Mouse (Mus musculus) hindbrain, embryonic 10.5 days (tissue): Measurements from ENCODE around the gene Ankrd10. TPM values are rescaled to one million over a fixed set of nuclear protein-coding genes. Genes with fewer than 3 reads are reported as not detected.

Source experiments
- DNase-seq: peaks from one replicate; pipeline ENCODE4 v3.0.0-alpha.2; 2017; ENCODE audit warnings: low spot score
- H3K27ac ChIP-seq: fragments of 300-500 bp; sonication (generic); 2 replicates; pipeline ENCODE4 v1.5.1; 2016; ENCODE audit warnings: mild to moderate bottlenecking, moderate library complexity
- H3K27me3 ChIP-seq: fragments of 300-500 bp; sonication (generic); 2 replicates; pipeline ENCODE4 v1.6.1; 2016; ENCODE audit warnings: mild to moderate bottlenecking; ENCODE audit not compliant: poor library complexity, insufficient read depth, severe bottlenecking
- H3K36me3 ChIP-seq: fragments of 300-500 bp; sonication (generic); 2 replicates; pipeline ENCODE4 v1.6.1; 2016; ENCODE audit warnings: mild to moderate bottlenecking, moderate library complexity
- H3K4me1 ChIP-seq: fragments of 300-500 bp; sonication (generic); replicated peaks from 2 replicates; pipeline ENCODE4 v1.6.1; 2016; ENCODE audit warnings: mild to moderate bottlenecking
- H3K4me3 ChIP-seq: fragments of 300-500 bp; sonication (generic); 2 replicates; pipeline ENCODE4 v1.5.1; 2016; ENCODE audit warnings: mild to moderate bottlenecking, moderate library complexity
- H3K9me3 ChIP-seq: fragments of 300-500 bp; sonication (generic); 2 replicates; pipeline ENCODE4 v1.6.1; 2016; ENCODE audit warnings: mild to moderate bottlenecking, moderate library complexity
- WGBS: fragments of 180-500 bp; shearing (Covaris S2); methylation state at CpG from one replicate; pipeline ENCODE4 v1.1.7; 2016; 5-methylcytosine and 5-hydroxymethylcytosine counted together
- polyA plus RNA-seq: library from polyadenylated mRNA; unstranded; fragments of >200 nt; fragmentation: Nextera tagmentation; extraction: Ambion mirVana; gene quantifications from 2 replicates; pipeline ENCODE4 v1.2.1, GENCODE M21; 2016

The Ankrd10 gene
- polyA plus RNA-seq, 1 experiment from 2014 or later = 92.6 TPM

DNA sequence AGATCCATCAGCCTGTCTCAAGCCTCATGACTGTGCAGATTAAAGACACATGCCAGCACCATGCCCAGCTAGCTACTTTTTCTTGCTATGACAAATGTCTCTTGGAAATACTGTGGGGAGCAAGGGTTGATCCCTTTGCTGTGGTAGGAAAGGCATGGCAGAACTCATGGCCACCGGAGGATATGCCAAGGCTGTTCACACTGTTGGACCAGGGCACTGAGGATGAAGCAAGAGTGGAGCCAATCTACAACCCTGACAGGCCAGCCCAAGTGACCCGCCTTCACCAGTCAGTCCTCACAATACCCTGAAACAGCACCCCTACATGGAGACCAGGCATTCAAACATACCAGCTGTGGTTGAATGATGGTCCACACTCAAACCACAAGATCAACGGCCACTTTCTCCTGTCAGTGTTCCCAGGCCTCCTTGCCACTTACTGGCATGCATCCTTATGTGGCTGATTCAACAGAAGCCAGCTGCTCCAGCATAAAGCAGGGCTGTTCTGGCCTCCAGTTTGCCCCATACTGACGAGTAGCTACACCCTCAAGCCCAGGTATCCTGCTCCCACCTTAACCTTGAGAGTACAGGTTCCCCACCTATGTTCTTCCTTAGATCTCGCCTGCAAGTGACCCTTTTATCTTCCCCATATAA is 35.1 kb downstream of the Ankrd10 start:
- Histone ChIP-seq H3K36me3 (peaks cover 10% of the 10 kb centered on the region), H3K9me3 (peaks cover 4% of the 10 kb centered on the region; the same call in 1 of the 2 replicates), H3K27me3 (no peaks in the 10 kb centered on the region), H3K4me3 (no peak overlapping the region), H3K4me1 (no peaks in the 10 kb centered on the region), H3K27ac (no peak overlapping the region)
- WGBS = 82% methylated on average over 5 of the region's 5 CpGs
- DNase-seq = no peak

DNA sequence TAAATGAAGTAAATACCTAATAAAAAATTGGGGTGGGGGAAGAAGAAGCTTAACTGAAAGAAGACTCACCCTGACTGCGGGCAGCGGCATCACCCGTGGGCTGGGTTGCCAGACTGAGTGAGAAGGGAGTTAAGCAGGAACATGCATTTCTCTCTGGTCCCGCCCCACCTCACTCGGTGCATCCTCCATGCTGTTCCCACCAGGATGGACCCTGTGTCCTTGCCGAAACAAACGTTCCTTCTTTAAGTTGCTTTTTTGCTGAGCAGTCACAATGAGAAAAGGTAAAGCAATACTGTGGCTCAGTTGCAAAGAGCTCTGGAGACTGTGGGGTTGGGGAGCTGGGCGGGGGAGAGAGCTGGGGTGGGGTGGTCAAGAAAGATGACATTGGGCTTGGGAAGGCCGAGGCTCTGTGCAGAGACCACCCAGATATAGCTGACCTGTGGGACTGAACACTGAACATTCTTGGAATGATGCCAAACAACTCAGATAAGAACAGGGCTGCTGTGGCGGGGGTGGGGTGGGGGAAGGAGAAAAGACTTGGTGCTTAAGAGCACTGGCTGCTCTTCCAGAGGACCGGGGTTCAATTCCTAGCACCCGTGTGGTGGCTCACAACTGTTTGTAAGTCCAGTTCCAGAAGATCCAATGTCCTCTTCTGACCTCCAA is 42.2 kb downstream of the Ankrd10 start:
- Histone ChIP-seq H3K27ac (no peak overlapping the region), H3K4me1 (0 out of 2 replicates have a peak, but pooled peaks cover 5% of the 10 kb centered on the region), H3K27me3 (no peaks in the 10 kb centered on the region), H3K36me3 (no peaks in the 10 kb centered on the region), H3K9me3 (peaks cover 4% of the 10 kb centered on the region; the same call in 1 of the 2 replicates), H3K4me3 (no peak overlapping the region)
- no peak for DNase-seq
- 85% methylated on average over 12 of the region's 12 CpGs for WGBS

DNA sequence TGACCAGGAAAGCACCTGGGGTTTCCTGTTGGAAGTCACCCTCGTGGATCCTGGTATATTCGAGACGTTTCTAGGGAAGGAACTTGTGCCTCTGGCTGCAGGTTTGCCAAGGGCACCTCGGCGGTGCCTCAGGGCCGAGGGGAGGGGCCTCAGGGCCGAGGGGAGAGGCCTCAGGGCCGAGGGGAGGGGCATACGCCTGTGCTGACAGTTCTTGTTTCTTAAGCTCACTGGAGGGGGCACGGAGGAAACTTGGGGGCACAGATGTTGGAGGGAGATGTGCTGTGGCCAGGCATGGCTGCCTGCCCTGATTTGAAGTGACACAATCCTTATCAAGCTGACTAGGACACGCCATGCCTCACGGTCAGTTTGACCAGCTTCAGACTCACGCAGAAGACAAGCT is 43.3 kb downstream of the Ankrd10 start:
- H3K9me3 ChIP-seq = peaks cover 4% of the 10 kb centered on the region; the same call in 1 of the 2 replicates
- WGBS = 45% methylated on average over 13 of the region's 13 CpGs
- H3K4me1 ChIP-seq = 0 out of 2 replicates have a peak, but pooled peaks cover 5% of the 10 kb centered on the region
- DNase-seq = no peak
- no peaks in the 10 kb centered on the region for H3K36me3 ChIP-seq
- H3K27ac ChIP-seq = no peak overlapping the region
- H3K27me3 ChIP-seq = no peaks in the 10 kb centered on the region
- no peak overlapping the region for H3K4me3 ChIP-seq

DNA sequence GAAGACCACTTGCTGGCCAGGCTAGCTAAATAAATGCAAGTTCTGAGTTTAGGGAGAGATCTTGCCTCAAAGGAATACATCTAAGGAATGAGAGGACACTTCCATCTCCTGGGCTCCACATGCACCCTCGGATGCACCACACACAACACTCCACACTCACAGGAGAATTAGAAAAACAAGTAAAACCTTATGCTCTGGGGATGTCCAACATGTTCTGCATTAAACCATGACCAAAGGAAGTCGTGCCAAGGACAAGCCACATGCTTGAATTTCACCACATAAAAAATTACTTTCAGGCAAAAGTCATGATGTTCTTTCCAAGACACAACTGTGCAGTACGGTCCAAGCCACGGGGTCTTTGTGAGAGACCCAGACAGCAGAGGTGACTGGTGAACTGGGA is 43.7 kb downstream of the Ankrd10 start:
- 85% methylated on average over 4 of the region's 4 CpGs for WGBS
- H3K36me3 ChIP-seq = no peaks in the 10 kb centered on the region
- H3K27me3 ChIP-seq = no peaks in the 10 kb centered on the region
- 0 out of 2 replicates have a peak, but pooled peaks cover 5% of the 10 kb centered on the region for H3K4me1 ChIP-seq
- H3K4me3 ChIP-seq = no peak overlapping the region
- no peak overlapping the region for H3K27ac ChIP-seq
- peaks cover 2% of the 10 kb centered on the region; the same call in 1 of the 2 replicates for H3K9me3 ChIP-seq
- no peak for DNase-seq

DNA sequence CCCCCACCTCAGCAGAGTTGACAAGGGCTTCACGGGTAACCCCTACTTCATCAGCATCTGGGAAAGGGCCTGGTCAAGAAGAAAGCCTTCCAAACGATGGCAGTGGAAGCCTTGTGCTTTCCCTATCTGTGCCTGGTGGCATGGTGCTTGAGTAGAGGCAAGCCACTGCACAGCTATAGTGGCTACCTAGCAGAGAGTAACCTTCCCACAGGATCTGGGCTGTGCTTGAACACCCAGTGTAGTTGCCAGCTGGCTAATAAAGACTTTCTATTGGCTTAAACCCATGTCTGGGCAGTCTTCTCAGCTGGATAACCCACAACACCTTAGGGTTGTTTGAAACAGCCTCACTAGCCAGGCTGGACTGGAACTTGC is 49.2 kb downstream of the Ankrd10 start:
- Histone ChIP-seq H3K4me1 (peaks cover 7% of the 10 kb centered on the region; the same call in 1 of the 2 replicates), H3K27me3 (no peaks in the 10 kb centered on the region), H3K9me3 (peaks cover 3% of the 10 kb centered on the region; the same call in 1 of the 2 replicates), H3K27ac (no peak overlapping the region), H3K36me3 (no peaks in the 10 kb centered on the region), H3K4me3 (no peak overlapping the region)
- WGBS = 73% methylated on average over 2 of the region's 2 CpGs
- no peak for DNase-seq

DNA sequence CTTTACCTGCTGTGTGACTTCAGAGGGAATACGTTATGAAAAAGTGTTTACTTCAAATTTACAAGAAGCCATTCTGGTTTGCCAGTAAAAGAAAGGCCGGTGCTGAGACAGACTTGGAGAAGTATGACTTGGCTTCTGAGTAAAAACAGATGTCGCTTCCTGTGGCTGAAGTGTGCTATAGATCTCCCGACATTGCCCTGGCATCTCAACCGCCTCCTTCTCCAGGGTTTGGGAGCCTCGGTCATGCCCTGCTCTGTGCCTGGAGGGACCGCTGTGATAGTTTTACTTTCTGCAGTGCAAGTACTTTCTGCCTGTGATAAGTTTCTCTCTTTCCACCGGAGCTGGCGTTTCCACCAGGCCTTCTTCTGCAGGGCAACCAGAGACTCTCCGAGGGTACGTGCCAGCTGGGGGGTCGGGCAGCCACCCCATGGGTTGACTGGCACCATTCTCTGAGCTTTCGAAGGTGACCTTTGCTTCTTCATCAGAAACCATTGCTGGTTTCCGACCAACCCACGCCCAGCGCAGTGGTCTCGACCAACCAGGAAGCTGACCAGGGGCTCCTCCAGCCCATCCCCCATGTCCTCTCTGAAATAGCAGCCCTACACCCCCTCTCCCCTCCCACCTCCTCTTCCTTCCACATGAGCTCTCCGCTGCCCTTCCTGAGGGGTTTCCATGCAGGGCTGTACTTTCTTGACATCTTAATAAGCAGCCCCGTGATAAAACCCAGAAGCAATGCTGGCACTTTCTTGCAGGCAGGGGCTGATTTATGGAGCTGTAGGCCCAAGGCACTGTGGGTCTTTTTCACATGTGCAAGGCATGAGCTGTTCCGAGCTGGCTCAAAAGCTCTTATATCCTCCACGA is 49.8 kb downstream of the Ankrd10 start:
- Histone ChIP-seq H3K9me3 (peaks cover 3% of the 10 kb centered on the region; the same call in 1 of the 2 replicates), H3K4me1 (peaks cover 7% of the 10 kb centered on the region; the same call in 1 of the 2 replicates), H3K27me3 (no peaks in the 10 kb centered on the region), H3K36me3 (no peaks in the 10 kb centered on the region), H3K4me3 (no peak overlapping the region), H3K27ac (no peak overlapping the region)
- WGBS = 86% methylated on average over 21 of the region's 21 CpGs
- no peak for DNase-seq

DNA sequence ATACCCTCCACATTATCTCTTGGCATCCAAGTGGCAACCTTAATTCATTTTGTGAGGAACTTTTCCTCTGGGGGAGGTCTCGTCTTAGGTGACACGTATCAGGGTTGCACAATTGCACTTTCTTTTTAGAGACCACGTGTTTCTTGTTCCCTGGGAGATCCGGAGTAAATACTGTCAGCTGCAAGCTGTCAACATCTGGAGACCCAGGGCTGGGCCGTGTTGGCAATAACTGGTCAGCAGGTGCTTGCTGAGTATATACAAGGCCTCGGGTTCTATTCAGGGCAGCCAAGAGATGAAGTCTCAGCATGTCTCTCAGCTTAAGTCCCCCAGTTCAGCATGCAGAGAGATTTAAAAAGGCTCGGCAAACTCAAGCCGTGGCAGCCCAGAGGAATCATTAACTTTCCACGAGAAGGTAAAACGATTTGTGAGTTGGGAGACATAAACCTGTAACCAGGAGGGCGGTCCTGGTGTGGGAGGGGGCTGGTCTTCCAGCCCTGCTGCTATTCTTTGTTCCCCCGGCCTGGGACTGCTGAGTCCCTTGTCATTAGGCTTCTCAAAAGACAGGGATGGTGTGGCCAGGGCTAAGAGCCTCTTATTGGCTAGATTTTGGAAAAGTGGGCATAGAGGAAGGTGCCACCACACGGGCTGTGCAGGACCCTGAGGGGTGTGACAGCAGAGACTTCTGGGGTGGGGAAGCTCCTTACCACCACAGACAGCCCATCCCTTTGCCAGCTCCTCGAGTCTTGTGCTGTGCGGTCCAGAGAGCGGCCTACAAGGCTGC is 59.8 kb downstream of the Ankrd10 start:
- Histone ChIP-seq H3K27me3 (no peaks in the 10 kb centered on the region), H3K4me3 (no peak overlapping the region), H3K27ac (no peak overlapping the region), H3K36me3 (0 out of 2 replicates have a peak, but pooled peaks cover 2% of the 10 kb centered on the region), H3K9me3 (no peaks in the 10 kb centered on the region), H3K4me1 (peaks cover 24% of the 10 kb centered on the region)
- WGBS = 64% methylated on average over 16 of the region's 16 CpGs
- DNase-seq = no peak

DNA sequence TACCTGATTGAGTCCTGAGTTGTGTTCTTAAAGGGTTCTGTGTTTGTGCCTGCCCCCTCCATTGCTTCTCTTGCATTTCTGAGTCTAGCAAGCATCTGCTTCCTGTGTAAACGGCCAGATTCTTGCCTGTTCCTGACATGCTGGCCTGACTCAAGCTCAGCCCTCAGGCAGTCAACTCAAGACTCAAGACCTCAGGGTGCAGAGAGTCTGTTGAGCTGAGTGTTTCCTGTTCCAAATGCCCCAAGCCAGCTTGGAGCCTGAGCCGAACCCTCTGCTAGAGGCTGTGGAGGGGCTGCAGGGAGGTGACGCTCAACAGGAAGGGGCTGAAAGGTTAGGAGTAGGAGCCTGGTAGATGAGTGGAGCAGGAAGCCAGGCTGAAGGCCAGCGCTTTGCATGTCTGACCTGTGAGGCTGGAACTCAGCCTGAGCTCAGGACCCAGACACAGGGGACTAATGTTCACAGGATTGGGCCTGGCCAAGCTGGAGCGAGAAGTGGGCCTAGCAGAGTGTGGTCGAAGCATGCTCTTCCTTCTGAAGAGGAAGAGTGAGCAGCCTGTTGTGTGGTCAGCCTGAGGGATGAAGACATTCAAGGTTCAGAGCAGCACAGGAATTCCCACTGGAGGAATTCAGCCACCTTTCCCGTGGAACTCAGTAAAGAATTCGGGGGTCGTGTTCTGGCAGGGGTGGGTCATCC is 60.5 kb downstream of the Ankrd10 start:
- Histone ChIP-seq H3K27me3 (no peaks in the 10 kb centered on the region), H3K4me1 (peaks cover 24% of the 10 kb centered on the region), H3K4me3 (no peak overlapping the region), H3K9me3 (no peaks in the 10 kb centered on the region), H3K36me3 (peaks cover 4% of the 10 kb centered on the region; the same call in 1 of the 2 replicates), H3K27ac (no peak overlapping the region)
- 76% methylated on average over 9 of the region's 9 CpGs for WGBS
- DNase-seq = no peak

DNA sequence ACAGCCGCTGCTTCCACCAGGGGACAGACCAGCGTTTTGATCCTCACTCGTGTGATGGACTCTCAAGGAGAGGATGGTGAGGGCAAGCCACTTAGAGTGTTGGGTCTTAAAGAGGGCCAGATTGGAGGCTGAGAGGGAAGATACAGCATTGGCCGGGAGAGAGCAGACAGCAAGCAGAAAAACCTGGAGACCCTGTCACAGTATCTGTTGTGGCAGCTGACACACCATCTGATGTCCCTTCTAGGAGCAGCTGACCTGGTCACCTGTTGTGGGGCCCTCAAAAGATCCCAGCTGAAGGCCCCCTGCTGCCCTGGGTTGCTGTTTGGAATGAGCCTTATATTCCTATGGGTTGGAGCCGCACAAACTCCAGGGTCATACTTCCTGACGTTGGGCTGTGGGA is 63.1 kb downstream of the Ankrd10 start:
- Histone ChIP-seq H3K4me3 (no peak overlapping the region), H3K27ac (no peak overlapping the region), H3K4me1 (peaks cover 24% of the 10 kb centered on the region), H3K27me3 (no peaks in the 10 kb centered on the region), H3K36me3 (peaks cover 26% of the 10 kb centered on the region), H3K9me3 (no peaks in the 10 kb centered on the region)
- DNase-seq = no peak
- WGBS = 73% methylated on average over 6 of the region's 6 CpGs

DNA sequence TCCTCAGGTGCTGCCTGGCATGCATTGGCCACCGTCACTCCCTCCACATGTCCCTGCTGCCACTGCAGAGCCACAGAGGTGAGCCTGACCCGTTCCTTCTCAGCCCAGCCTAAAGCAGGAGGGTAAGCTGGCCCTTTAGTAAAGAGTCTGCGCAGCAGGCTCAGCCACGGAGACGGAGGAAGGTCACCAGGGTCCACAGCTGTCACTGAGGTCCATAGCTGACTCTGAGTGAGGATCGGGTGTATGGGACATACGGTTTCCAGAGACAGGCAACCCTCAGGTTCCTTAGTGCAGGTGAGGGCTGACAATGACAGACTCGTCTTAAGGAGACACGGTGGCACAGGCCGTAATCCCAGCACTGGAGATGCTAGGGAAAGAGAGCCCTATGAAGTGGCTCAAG is 63.6 kb downstream of the Ankrd10 start:
- Histone ChIP-seq H3K27ac (no peak overlapping the region; the same call in 1 of the 2 replicates), H3K36me3 (peaks cover 30% of the 10 kb centered on the region), H3K9me3 (no peaks in the 10 kb centered on the region), H3K27me3 (no peaks in the 10 kb centered on the region), H3K4me1 (peaks cover 24% of the 10 kb centered on the region), H3K4me3 (no peak overlapping the region)
- 91% methylated on average over 10 of the region's 10 CpGs for WGBS
- DNase-seq = no peak

DNA sequence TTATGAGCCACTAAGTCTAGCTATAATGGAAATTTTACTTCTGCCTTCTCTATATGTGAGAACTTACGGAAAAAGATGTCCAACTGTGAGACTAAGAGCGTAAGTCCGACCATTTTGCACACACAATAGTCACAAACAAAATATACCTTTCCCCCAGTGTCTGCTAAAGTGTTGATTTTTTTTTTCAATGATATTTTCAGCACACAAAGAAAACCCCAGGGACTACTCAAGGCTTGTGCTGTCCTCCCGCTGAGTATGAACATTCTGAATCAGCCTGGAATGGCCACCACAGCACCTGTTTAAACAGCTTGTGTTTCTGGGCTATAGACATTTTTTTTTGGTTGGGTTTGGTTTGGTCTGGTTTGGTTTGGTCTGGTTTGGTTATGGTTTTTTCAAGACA is 64.8 kb downstream of the Ankrd10 start:
- H3K36me3 ChIP-seq = peaks cover 42% of the 10 kb centered on the region
- 94% methylated on average over 4 of the region's 4 CpGs for WGBS
- no peaks in the 10 kb centered on the region for H3K9me3 ChIP-seq
- H3K27me3 ChIP-seq = no peaks in the 10 kb centered on the region
- no peak overlapping the region for H3K27ac ChIP-seq
- H3K4me3 ChIP-seq = no peak overlapping the region
- no peak for DNase-seq
- peaks cover 21% of the 10 kb centered on the region for H3K4me1 ChIP-seq
